Mouse (Mus musculus) kidney, postnatal 0 days (tissue): ENCODE results near the gene Gm6525. TPM values are rescaled to one million over a fixed set of nuclear protein-coding genes. Genes with fewer than 3 reads are reported as not detected.
A peak's percentile ranks its signal among the peaks of the same experiment; 100 is the strongest.

Experiments used
- ATAC-seq: fragments of 200-750 bp; cut with Nextera tagmentation; replicated peaks from 2 replicates; pipeline ENCODE4 v1.8.0; 2017; ENCODE audit warnings: low read depth, moderate number of reproducible peaks, moderate TSS enrichment, moderate library complexity; ENCODE audit not compliant: low FRiP score
- DNase-seq: peaks from one replicate; pipeline ENCODE4 v3.0.0-alpha.2; 2016; ENCODE audit warnings: low spot score
- H3K27ac ChIP-seq: fragments of 300-500 bp; sonication (generic); 2 replicates; pipeline ENCODE4 v1.5.1; 2014; ENCODE audit warnings: mild to moderate bottlenecking
- H3K27me3 ChIP-seq: fragments of 300-500 bp; sonication (generic); 2 replicates; pipeline ENCODE4 v1.6.1; 2014; ENCODE audit warnings: low read length, mixed read lengths; ENCODE audit not compliant: insufficient read depth
- H3K36me3 ChIP-seq: fragments of 300-500 bp; sonication (generic); 2 replicates; pipeline ENCODE4 v1.6.1; 2014; ENCODE audit warnings: low read length, mixed read lengths; ENCODE audit not compliant: insufficient read depth
- H3K4me1 ChIP-seq: fragments of 300-500 bp; sonication (generic); replicated peaks from 2 replicates; pipeline ENCODE4 v1.6.1; 2014; ENCODE audit warnings: antibody characterized with exemption, low read length, mixed read lengths; ENCODE audit not compliant: insufficient read depth
- H3K4me2 ChIP-seq: fragments of 300-500 bp; sonication (generic); 2 replicates; pipeline ENCODE4 v1.6.1; 2014; ENCODE audit warnings: mild to moderate bottlenecking, low read length, moderate library complexity, mixed read lengths
- H3K4me3 ChIP-seq: fragments of 300-500 bp; sonication (generic); replicated peaks from 2 replicates; pipeline ENCODE4 v1.5.1; 2014; ENCODE audit warnings: low read depth, low read length
- H3K9ac ChIP-seq: fragments of 300-500 bp; sonication (generic); 2 replicates; pipeline ENCODE4 v1.6.1; 2014; ENCODE audit warnings: low read depth, low read length
- H3K9me3 ChIP-seq: fragments of 300-500 bp; sonication (generic); replicated peaks from 2 replicates; pipeline ENCODE4 v1.6.1; 2016; ENCODE audit warnings: low read length, inconsistent platforms, mixed read lengths
- CTCF ChIP-seq: IDR thresholded peaks from 2 replicates; pipeline ENCODE4 v1.5.1; 2016; ENCODE audit warnings: antibody characterized with exemption, low read depth, mild to moderate bottlenecking, moderate library complexity
- WGBS: fragments of 180-500 bp; shearing (Covaris S2); extraction: QIAGEN DNeasy Blood & Tissue Kit; methylation state at CpG from one replicate; pipeline ENCODE4 v1.1.7; 2014; 5-methylcytosine and 5-hydroxymethylcytosine counted together
- polyA plus RNA-seq: library from polyadenylated mRNA; unstranded; fragments of >200 nt; fragmentation: Nextera tagmentation; extraction: Ambion mirVana; gene quantifications from 2 replicates; pipeline ENCODE4 v1.2.1, GENCODE M21; 2015

The Gm6525 gene
- polyA plus RNA-seq, 1 experiment from 2014 or later = 0.66 TPM

DNA sequence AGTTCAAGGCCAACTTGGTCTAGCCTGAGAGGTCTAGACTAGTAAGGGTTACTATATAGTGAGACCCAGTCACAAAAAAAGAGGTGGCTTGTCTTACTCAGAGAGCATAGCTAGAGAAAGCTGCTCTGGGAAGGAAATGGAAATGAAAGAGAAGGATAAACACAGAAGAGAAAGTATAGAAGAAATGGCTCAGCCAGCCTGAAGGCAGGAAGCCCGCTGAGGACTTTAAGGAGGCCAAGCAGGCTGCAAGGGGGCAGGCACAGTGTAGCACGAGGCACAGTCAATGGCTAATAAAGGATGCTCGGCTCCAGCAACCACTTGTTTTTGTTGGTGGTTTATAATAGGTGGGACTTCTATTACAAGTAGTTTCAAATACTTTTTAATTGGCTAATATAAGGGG, 32.2 kb downstream of the Gm6525 start:
- ATAC-seq (no peak), DNase-seq (no peak)
- Histone ChIP-seq H3K4me2 (no peak overlapping the region), H3K9me3 (no peaks in the 10 kb centered on the region), H3K4me3 (no peak overlapping the region), H3K9ac (no peak overlapping the region), H3K27ac (no peak overlapping the region), H3K4me1 (no peaks in the 10 kb centered on the region), H3K27me3 (no peaks in the 10 kb centered on the region), H3K36me3 (0 out of 2 replicates have a peak, but pooled peaks cover 4% of the 10 kb centered on the region)
- WGBS = 78% methylated on average over 3 of the region's 3 CpGs
- no peak for TF ChIP-seq CTCF

GRCm38 (mm10) chr3:84207366-84207765, 33.5 kb downstream of the Gm6525 start:
- H3K4me2 ChIP-seq = no peak overlapping the region

DNA sequence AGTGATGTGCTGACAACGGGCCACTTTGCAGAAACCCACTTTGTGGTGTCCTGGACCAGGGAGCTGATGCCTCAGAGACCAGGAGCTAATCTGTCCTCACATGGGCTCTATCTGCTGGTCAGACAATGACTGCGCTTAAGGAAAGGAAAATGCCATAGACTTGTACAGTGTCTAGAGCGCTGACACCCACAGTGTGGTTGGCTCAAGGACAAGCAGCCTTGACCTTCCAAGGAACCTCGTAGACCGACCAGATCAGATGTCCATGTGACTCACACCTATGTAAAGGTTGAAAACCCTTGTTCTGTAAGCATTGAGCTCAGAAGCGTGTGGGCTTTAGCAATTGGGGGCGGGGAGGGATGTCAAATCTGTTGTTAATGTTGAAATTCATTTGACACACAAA, 34.6 kb downstream of the Gm6525 start:
- no peak for DNase-seq
- no peak overlapping the region for H3K4me3 ChIP-seq
- 0 out of 2 replicates have a peak, but pooled peaks cover 4% of the 10 kb centered on the region for H3K36me3 ChIP-seq
- no peak overlapping the region for H3K27ac ChIP-seq
- H3K9ac ChIP-seq = no peak overlapping the region
- H3K27me3 ChIP-seq = no peaks in the 10 kb centered on the region
- no peaks in the 10 kb centered on the region for H3K4me1 ChIP-seq
- no peak overlapping the region for H3K4me2 ChIP-seq
- TF ChIP-seq CTCF = no peak
- whole genome bisulfite sequencing = 91% methylated on average over 7 of the region's 7 CpGs
- no peak for ATAC-seq
- no peaks in the 10 kb centered on the region for H3K9me3 ChIP-seq

More at GRCm38 (mm10) chr3:84207366-84207765, 33.5 kb downstream of the Gm6525 start:
- Histone ChIP-seq H3K4me1 (no peaks in the 10 kb centered on the region), H3K27ac (no peak overlapping the region), H3K36me3 (0 out of 2 replicates have a peak, but pooled peaks cover 4% of the 10 kb centered on the region), H3K9me3 (no peaks in the 10 kb centered on the region), H3K4me3 (no peak overlapping the region), H3K27me3 (no peaks in the 10 kb centered on the region), H3K9ac (no peak overlapping the region)
- DNase-seq (no peak), ATAC-seq (no peak)
- 58% methylated on average over 2 of the region's 2 CpGs for WGBS
- TF ChIP-seq CTCF = no peak

- Histone ChIP-seq H3K27ac (no peak overlapping the region), H3K4me1 (no peaks in the 10 kb centered on the region), H3K4me3 (no peak overlapping the region), H3K36me3 (0 out of 2 replicates have a peak, but pooled peaks cover 4% of the 10 kb centered on the region), H3K9me3 (no peaks in the 10 kb centered on the region), H3K9ac (no peak overlapping the region), H3K4me2 (no peak overlapping the region), H3K27me3 (no peaks in the 10 kb centered on the region)
- ATAC-seq (no peak), DNase-seq (no peak)
- WGBS = 83% methylated on average over 7 of the region's 7 CpGs
- TF ChIP-seq CTCF = no peak
These were observed 35.1 kb downstream of the Gm6525 start for GRCm38 (mm10) chr3:84208917-84209513.

GRCm38 (mm10) chr3:84211340-84211875, 37.5 kb downstream of the Gm6525 start:
- 75% methylated on average over 7 of the region's 7 CpGs for WGBS
- Histone ChIP-seq H3K4me2 (no peak overlapping the region), H3K9me3 (no peaks in the 10 kb centered on the region), H3K36me3 (no peaks in the 10 kb centered on the region), H3K9ac (no peak overlapping the region), H3K4me1 (no peaks in the 10 kb centered on the region), H3K27ac (no peak overlapping the region), H3K27me3 (no peaks in the 10 kb centered on the region), H3K4me3 (no peak overlapping the region)
- no peak for ATAC-seq
- TF ChIP-seq CTCF = no peak
- no peak for DNase-seq

DNA sequence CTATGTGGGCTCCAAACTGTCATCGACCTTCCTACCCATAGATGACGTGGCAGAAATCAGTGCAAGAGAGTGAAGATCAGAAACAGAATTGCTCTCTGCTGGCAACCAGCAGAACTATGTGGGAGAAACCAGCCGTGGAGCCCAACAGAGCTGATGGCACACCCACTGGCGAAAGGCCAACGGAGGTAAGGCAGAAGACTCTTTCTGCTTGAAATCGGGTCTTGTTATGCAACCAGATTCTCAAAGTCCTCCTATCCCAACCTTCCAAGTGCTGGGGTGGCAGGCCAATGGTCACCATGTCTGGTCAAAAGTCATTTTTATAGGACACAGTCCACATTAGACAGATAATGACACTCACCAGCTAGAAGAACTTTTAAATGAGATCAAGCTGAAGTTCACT, 40.6 kb downstream of the Gm6525 start:
- no peak for TF ChIP-seq CTCF
- DNase-seq = no peak

More for the DNA sequence above, 40.6 kb downstream of the Gm6525 start:
- Histone ChIP-seq H3K27ac (no peak overlapping the region), H3K4me3 (no peak overlapping the region), H3K9me3 (no peaks in the 10 kb centered on the region), H3K36me3 (no peaks in the 10 kb centered on the region), H3K4me2 (no peak overlapping the region), H3K4me1 (no peaks in the 10 kb centered on the region; the same call in 1 of the 2 replicates), H3K9ac (no peak overlapping the region), H3K27me3 (no peaks in the 10 kb centered on the region)
- ATAC-seq = 0 out of 2 replicates have a peak, but pooled peaks have one; percentile 25
- 77% methylated on average over 6 of the region's 6 CpGs for WGBS
